Mouse (Mus musculus): Measurements from ENCODE around the gene Trp53i13. TPM values are rescaled to one million over a fixed set of nuclear protein-coding genes. Genes with fewer than 3 reads are reported as not detected.

Trp53i13 gene
- polyA plus RNA-seq, 1 experiment, result 26.4 TPM

- Histone ChIP-seq H3K4me3 (ENCODE audit: insufficient read depth, low read length) (no peak overlapping the region), H3K27ac (ENCODE audit: insufficient read depth, low read length) (no peak overlapping the region), H3K4me1 (ENCODE audit: control insufficient read depth, insufficient read depth, low read length) (no peaks in the 10 kb centered on the region)
- TF ChIP-seq POLR2A (IDR thresholded peaks at IDR 0.05; ENCODE audit: low read depth, low read length), result no peak
- TF ChIP-seq CTCF (IDR thresholded peaks at IDR 0.05; ENCODE audit: borderline replicate concordance, insufficient read depth, low read length), result no peak
These were observed 2.4 kb upstream of the Trp53i13 start for GRCm38 (mm10) chr11:77518051-77518798.

- H3K4me3 ChIP-seq (ENCODE audit: insufficient read depth, low read length), result no peak overlapping the region
- TF ChIP-seq CTCF (IDR thresholded peaks at IDR 0.05; ENCODE audit: borderline replicate concordance, insufficient read depth, low read length) (no peak), POLR2A (IDR thresholded peaks at IDR 0.05; ENCODE audit: low read depth, low read length) (no peak)
- no peaks in the 10 kb centered on the region for H3K4me1 ChIP-seq (ENCODE audit: control insufficient read depth, insufficient read depth, low read length)
- H3K27ac ChIP-seq (ENCODE audit: insufficient read depth, low read length), result no peak overlapping the region
These were observed 1.0 kb upstream of the Trp53i13 start for GRCm38 (mm10) chr11:77516553-77517425.

GRCm38 (mm10) chr11:77514832-77515636, 746 bp downstream of the Trp53i13 start, which contains the start of gene Abhd15:
Gene Abhd15 (plus strand): TSS chr11:77515121.
- no peaks in the 10 kb centered on the region for H3K4me1 ChIP-seq (ENCODE audit: control insufficient read depth, insufficient read depth, low read length)
- H3K27ac ChIP-seq (ENCODE audit: insufficient read depth, low read length), result 0 out of 2 replicates have a peak within 1 kb of the TSS, but pooled peaks have one; percentile 7
- TF ChIP-seq CTCF (IDR thresholded peaks at IDR 0.05; ENCODE audit: borderline replicate concordance, insufficient read depth, low read length), result no peak
- TF ChIP-seq POLR2A (IDR thresholded peaks at IDR 0.05; ENCODE audit: low read depth, low read length), result peak; percentile 69
- H3K4me3 ChIP-seq (ENCODE audit: insufficient read depth, low read length), result peak within 1 kb of the TSS; percentile 28

GRCm38 (mm10) chr11:77514281-77514831, 1.4 kb downstream of the Trp53i13 start:
- TF ChIP-seq POLR2A (IDR thresholded peaks at IDR 0.05; ENCODE audit: low read depth, low read length) (no peak; the same call in 1 of the 2 replicates), CTCF (IDR thresholded peaks at IDR 0.05; ENCODE audit: borderline replicate concordance, insufficient read depth, low read length) (no peak)
- Histone ChIP-seq H3K4me3 (ENCODE audit: insufficient read depth, low read length) (peak overlapping the region; percentile 11; the same call in 1 of the 2 replicates), H3K27ac (ENCODE audit: insufficient read depth, low read length) (no peak overlapping the region), H3K4me1 (ENCODE audit: control insufficient read depth, insufficient read depth, low read length) (no peaks in the 10 kb centered on the region)

- TF ChIP-seq CTCF (IDR thresholded peaks at IDR 0.05; ENCODE audit: borderline replicate concordance, insufficient read depth, low read length) (no peak), POLR2A (IDR thresholded peaks at IDR 0.05; ENCODE audit: low read depth, low read length) (no peak)
- H3K4me1 ChIP-seq (ENCODE audit: control insufficient read depth, insufficient read depth, low read length), result no peaks in the 10 kb centered on the region
- H3K4me3 ChIP-seq (ENCODE audit: insufficient read depth, low read length), result peak overlapping the region; percentile 45
- H3K27ac ChIP-seq (ENCODE audit: insufficient read depth, low read length), result peak overlapping the region; percentile 7
These were observed 2.0 kb downstream of the Trp53i13 start for GRCm38 (mm10) chr11:77513811-77514170.

DNA sequence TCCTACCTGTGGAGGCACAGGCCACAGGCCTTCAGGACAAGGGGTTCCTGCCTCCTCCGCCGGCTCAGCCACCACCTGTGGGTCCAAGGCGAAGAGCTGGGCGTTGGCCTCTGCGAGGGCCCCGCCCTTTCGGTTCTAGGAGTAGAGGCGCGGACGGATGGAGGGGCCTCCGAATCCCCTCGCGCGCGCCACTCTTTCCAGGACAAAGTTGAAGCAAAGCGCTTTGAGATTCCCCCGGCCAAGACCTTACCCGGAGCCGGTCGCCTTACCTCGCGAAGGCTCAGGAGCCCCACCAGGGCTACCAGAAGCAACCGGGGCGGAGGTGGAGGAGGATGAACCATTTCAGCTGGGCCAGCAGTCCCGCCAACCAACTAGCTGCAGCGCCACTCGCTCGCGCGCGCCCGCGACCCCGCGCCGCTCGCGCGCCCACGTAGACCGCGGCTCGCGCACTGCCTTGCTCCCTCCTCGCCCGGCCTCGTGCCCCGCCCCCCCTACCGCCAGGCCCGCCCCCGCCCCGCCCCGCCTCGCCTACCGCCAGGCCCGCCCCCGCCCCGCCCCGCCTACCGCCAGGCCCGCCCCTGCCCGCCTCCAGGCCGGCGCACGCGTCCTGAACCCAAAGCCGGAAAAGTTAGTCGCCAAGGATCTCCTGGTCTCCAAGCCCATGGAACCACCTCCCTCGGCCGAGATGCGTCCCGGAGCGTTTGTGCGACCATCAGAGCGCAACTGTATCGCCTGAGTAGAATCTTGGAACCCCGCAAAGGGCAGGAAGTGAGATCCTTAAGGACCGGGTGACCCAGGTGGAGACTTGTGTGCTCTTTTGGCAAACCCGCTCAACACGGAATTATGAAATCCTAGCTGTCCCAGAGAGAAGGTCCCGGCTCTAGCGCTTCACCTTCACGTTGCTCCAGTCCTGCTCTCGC, 2.6 kb downstream of the Trp53i13 start:
- TF ChIP-seq POLR2A (IDR thresholded peaks at IDR 0.05; ENCODE audit: low read depth, low read length), result peak; percentile 94
- no peak for TF ChIP-seq CTCF (IDR thresholded peaks at IDR 0.05; ENCODE audit: borderline replicate concordance, insufficient read depth, low read length)

GRCm38 (mm10) chr11:77511336-77511735, 4.4 kb downstream of the Trp53i13 start:
- Histone ChIP-seq H3K27ac (ENCODE audit: insufficient read depth, low read length) (no peak overlapping the region), H3K4me1 (ENCODE audit: control insufficient read depth, insufficient read depth, low read length) (no peaks in the 10 kb centered on the region), H3K4me3 (ENCODE audit: insufficient read depth, low read length) (no peak overlapping the region)
- TF ChIP-seq CTCF (IDR thresholded peaks at IDR 0.05; ENCODE audit: borderline replicate concordance, insufficient read depth, low read length) (no peak), POLR2A (IDR thresholded peaks at IDR 0.05; ENCODE audit: low read depth, low read length) (no peak)

More for the DNA sequence above, 2.6 kb downstream of the Trp53i13 start:
- H3K4me3 ChIP-seq (ENCODE audit: insufficient read depth, low read length), result peak overlapping the region; percentile 56
- H3K27ac ChIP-seq (ENCODE audit: insufficient read depth, low read length), result peak overlapping the region; percentile 27
- H3K4me1 ChIP-seq (ENCODE audit: control insufficient read depth, insufficient read depth, low read length), result no peaks in the 10 kb centered on the region
